Mouse (Mus musculus) lung, embryonic 16.5 days (tissue): Measurements from ENCODE around the gene Ppox. TPM values are rescaled to one million over a fixed set of nuclear protein-coding genes. Genes with fewer than 3 reads are reported as not detected.
"Not testable (repeated sequence)": the region's sequence is repeated elsewhere in the genome, so short reads cannot be mapped to it uniquely, and the experiment has no call there.

Experiments used
- ATAC-seq: fragments of 200-750 bp; cut with Nextera tagmentation; 2 replicates; pipeline ENCODE4 v1.8.0; 2017; ENCODE audit warnings: low read depth, mild to moderate bottlenecking, moderate library complexity
- H3K27ac ChIP-seq: fragments of 300-500 bp; sonication (generic); 2 replicates; pipeline ENCODE4 v1.5.1; 2014; ENCODE audit warnings: mild to moderate bottlenecking, control low read depth, low read length
- H3K27me3 ChIP-seq: fragments of 300-500 bp; sonication (generic); 2 replicates; pipeline ENCODE4 v1.6.1; 2014; ENCODE audit warnings: low read depth, low read length, mixed read lengths; ENCODE audit not compliant: control insufficient read depth, insufficient read depth
- H3K36me3 ChIP-seq: fragments of 300-500 bp; sonication (generic); 2 replicates; pipeline ENCODE4 v1.6.1; 2014; ENCODE audit warnings: low read length; ENCODE audit not compliant: control insufficient read depth, insufficient read depth
- H3K4me1 ChIP-seq: fragments of 300-500 bp; sonication (generic); replicated peaks from 2 replicates; pipeline ENCODE4 v1.6.1; 2014; ENCODE audit warnings: low read length, mixed read lengths; ENCODE audit not compliant: control insufficient read depth, insufficient read depth
- H3K4me2 ChIP-seq: fragments of 300-500 bp; sonication (generic); 2 replicates; pipeline ENCODE4 v1.6.1; 2014; ENCODE audit warnings: low read depth, low read length, control low read depth
- H3K4me3 ChIP-seq: fragments of 300-500 bp; sonication (generic); 2 replicates; pipeline ENCODE4 v1.5.1; 2014; ENCODE audit warnings: mild to moderate bottlenecking, low read length, control low read depth
- H3K9ac ChIP-seq: fragments of 300-500 bp; sonication (generic); 2 replicates; pipeline ENCODE4 v1.6.1; 2014; ENCODE audit warnings: low read length, control low read depth
- H3K9me3 ChIP-seq: fragments of 300-500 bp; sonication (generic); 2 replicates; pipeline ENCODE4 v1.6.1; 2016; ENCODE audit warnings: low read length; ENCODE audit not compliant: control insufficient read depth
- WGBS: fragments of 180-500 bp; shearing (Covaris S2); extraction: QIAGEN DNeasy Blood & Tissue Kit; methylation state at CpG from one replicate; pipeline ENCODE4 v1.1.7; 2014; 5-methylcytosine and 5-hydroxymethylcytosine counted together
- polyA plus RNA-seq: library from polyadenylated mRNA; unstranded; fragments of >200 nt; fragmentation: Nextera tagmentation; extraction: Ambion mirVana; gene quantifications from 2 replicates; pipeline ENCODE4 v1.2.1, GENCODE M21; 2015

Ppox gene
- 53.9 and 56.8 TPM in 2 replicates for polyA plus RNA-seq

DNA sequence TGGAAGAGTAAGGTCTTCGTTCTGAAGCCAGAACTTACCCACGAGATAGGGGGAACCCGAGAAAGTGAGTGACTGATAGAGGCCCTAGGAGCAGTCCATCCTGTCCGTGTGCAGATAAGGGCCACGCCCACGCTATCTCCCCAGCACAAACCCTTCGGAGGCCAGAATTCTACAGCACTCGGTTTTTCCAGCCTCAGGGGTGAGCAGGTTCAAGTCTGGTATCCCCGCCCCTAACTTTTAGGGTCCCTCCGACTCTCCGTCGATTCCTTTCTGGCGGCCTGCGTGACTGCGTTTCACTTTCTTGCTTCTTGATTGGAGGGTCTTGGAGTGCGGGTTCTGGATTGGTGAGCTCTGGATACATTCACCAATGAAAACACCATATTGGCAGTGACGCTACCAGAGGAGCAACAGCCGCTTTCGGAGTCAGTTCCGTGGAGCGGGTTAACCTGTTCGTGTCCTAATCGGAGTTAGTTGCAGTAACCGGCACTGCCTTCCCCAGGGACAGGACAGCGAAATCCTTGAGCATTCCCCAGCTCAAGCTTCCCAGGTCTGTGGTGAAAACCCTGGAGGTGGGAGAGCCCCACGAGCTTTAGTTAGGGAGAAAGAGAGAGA, at the start of gene Ppox:
Gene Ppox, minus strand, starts transcription at position 271 of the 612 bp plus-strand sequence.
- peaks cover 24% of the 10 kb centered on the region for H3K36me3 ChIP-seq
- peak; percentile 98 for ATAC-seq
- H3K4me3 ChIP-seq, result peak within 1 kb of the TSS; percentile 80
- peak within 1 kb of the TSS; percentile 85 for H3K9ac ChIP-seq
- H3K4me2 ChIP-seq, result peak within 1 kb of the TSS; percentile 90
- H3K4me1 ChIP-seq, result peaks cover 8% of the 10 kb centered on the region
- no peaks in the 10 kb centered on the region for H3K9me3 ChIP-seq
- under 1% methylated on average over 26 of the region's 26 CpGs for WGBS
- H3K27ac ChIP-seq, result peak within 1 kb of the TSS; percentile 94
- no peaks in the 10 kb centered on the region for H3K27me3 ChIP-seq

DNA sequence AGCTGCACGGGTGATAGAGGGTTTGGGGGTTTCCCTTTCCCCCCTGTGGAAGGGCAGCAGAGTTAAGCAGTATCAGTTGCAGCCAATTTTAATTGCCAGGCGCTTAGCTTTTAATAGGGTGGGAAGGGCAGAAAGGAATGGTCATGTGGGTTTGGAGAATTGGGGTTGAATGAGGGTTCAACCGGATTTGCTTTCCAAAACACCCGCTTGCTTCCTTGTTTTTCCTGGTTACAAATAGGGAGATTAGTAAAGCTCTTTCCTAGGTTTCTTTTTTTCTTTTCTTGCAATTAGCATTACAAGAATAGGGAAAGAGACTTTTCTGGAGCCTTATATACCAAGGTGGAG, 49.2 kb upstream of the Ppox start:
- no peak for ATAC-seq
- 0% methylated on average over 4 of the region's 4 CpGs for WGBS

DNA sequence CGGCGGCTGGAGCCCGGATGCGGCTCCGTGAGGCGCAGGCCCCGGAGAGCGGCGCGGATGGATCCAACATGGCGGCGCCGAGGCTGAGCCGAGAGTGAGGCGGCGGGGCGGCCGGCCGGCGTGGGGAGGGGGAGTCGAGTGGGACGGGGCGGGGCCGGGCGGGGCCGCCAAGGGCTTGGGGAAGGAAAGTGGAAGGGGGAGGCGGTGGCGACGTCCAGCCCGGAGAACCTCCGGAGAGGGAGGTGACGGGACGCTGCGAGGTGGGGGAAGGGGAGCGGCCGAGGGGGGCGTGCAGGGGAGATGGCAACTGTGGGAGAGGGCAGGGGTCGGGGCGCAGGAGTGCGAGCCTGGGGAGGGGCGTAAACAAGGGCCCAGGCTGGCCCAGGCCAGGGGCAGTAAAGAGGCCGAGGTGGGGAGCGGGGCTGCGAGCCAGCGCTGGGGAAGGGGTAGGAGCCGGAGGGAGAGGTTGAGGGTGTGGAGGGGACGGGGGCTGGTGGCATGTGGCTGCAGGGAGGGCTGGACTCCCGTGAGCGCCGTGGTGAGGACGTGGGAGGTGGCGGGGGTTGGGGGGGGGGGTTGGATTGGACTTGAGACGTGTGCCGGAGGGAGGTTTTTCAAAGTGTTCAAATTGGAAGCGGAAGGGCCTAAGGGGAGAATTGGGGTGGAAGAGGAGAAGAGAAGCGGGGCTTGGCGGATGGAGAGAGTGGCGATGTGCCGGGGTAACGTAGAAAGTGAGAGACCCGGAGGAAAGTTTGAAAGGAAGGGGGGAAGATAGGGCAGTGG, 48.6 kb upstream of the Ppox start:
- Histone ChIP-seq H3K27ac (peak overlapping the region; percentile 100), H3K9me3 (no peaks in the 10 kb centered on the region), H3K4me2 (peak overlapping the region; percentile 73), H3K4me3 (peak overlapping the region; percentile 91), H3K27me3 (no peaks in the 10 kb centered on the region), H3K9ac (peak overlapping the region; percentile 99), H3K4me1 (peaks cover 23% of the 10 kb centered on the region), H3K36me3 (no peaks in the 10 kb centered on the region; the same call in 1 of the 2 replicates)
- under 1% methylated on average over 39 of the region's 61 CpGs for WGBS
- peak; percentile 95 for ATAC-seq

More for the DNA sequence above, 49.2 kb upstream of the Ppox start:
- H3K4me1 ChIP-seq, result peaks cover 23% of the 10 kb centered on the region
- H3K4me3 ChIP-seq, result peak overlapping the region; percentile 91
- no peaks in the 10 kb centered on the region for H3K27me3 ChIP-seq
- peak overlapping the region; percentile 100 for H3K27ac ChIP-seq
- H3K9me3 ChIP-seq, result no peaks in the 10 kb centered on the region
- H3K9ac ChIP-seq, result peak overlapping the region; percentile 99
- H3K36me3 ChIP-seq, result no peaks in the 10 kb centered on the region; the same call in 1 of the 2 replicates
- H3K4me2 ChIP-seq, result peak overlapping the region; percentile 73

- Histone ChIP-seq H3K27ac (peak within 1 kb of the TSS; percentile 100), H3K27me3 (no peaks in the 10 kb centered on the region), H3K36me3 (no peaks in the 10 kb centered on the region; the same call in 1 of the 2 replicates), H3K9me3 (no peaks in the 10 kb centered on the region), H3K9ac (peak within 1 kb of the TSS; percentile 99), H3K4me3 (peak within 1 kb of the TSS; percentile 91), H3K4me1 (peaks cover 23% of the 10 kb centered on the region), H3K4me2 (peak within 1 kb of the TSS; percentile 73)
- ATAC-seq, result peak; percentile 96
- under 1% methylated on average over 43 of the region's 48 CpGs for WGBS
These were observed 48.0 kb upstream of the Ppox start, which contains the start of gene Dedd for GRCm38 (mm10) chr1:171328839-171329432. Gene Dedd, plus strand, starts transcription at chr1:171329145.

GRCm38 (mm10) chr1:171328244-171328643, 47.3 kb upstream of the Ppox start:
- Histone ChIP-seq H3K4me3 (peak overlapping the region; percentile 91), H3K27me3 (no peaks in the 10 kb centered on the region), H3K36me3 (no peaks in the 10 kb centered on the region; the same call in 1 of the 2 replicates), H3K4me2 (peak overlapping the region; percentile 70), H3K9ac (peak overlapping the region; percentile 99), H3K27ac (peak overlapping the region; percentile 100), H3K9me3 (no peaks in the 10 kb centered on the region), H3K4me1 (peaks cover 23% of the 10 kb centered on the region)
- WGBS, result 15% methylated on average over 9 of the region's 9 CpGs
- no peak for ATAC-seq

GRCm38 (mm10) chr1:171326588-171326987, 45.6 kb upstream of the Ppox start:
- not testable (repeated sequence) for H3K9ac ChIP-seq, H3K27ac ChIP-seq, H3K27me3 ChIP-seq, H3K4me2 ChIP-seq, H3K36me3 ChIP-seq, H3K9me3 ChIP-seq, H3K4me3 ChIP-seq, ATAC-seq
- H3K4me1 ChIP-seq, result peaks cover 23% of the 10 kb centered on the region
- 74% methylated on average over 4 of the region's 4 CpGs for WGBS

- peaks cover 13% of the 10 kb centered on the region for H3K4me1 ChIP-seq
- no peak overlapping the region for H3K4me2 ChIP-seq
- no peak overlapping the region for H3K27ac ChIP-seq
- no peak overlapping the region for H3K4me3 ChIP-seq
- H3K36me3 ChIP-seq, result no peaks in the 10 kb centered on the region
- H3K27me3 ChIP-seq, result no peaks in the 10 kb centered on the region
- no peak overlapping the region for H3K9ac ChIP-seq
- WGBS, result 79% methylated on average over 2 of the region's 2 CpGs
- no peaks in the 10 kb centered on the region for H3K9me3 ChIP-seq
- no peak for ATAC-seq
These were observed 44.6 kb upstream of the Ppox start for GRCm38 (mm10) chr1:171325571-171325970.

- Histone ChIP-seq H3K36me3 (no peaks in the 10 kb centered on the region), H3K4me2 (no peak overlapping the region), H3K9me3 (no peaks in the 10 kb centered on the region), H3K9ac (no peak overlapping the region), H3K27me3 (no peaks in the 10 kb centered on the region), H3K4me3 (no peak overlapping the region), H3K4me1 (peaks cover 2% of the 10 kb centered on the region; the same call in 1 of the 2 replicates), H3K27ac (no peak overlapping the region)
- 90% methylated on average over 1 of the region's 1 CpGs for WGBS
- ATAC-seq, result no peak
These were observed 41.0 kb upstream of the Ppox start for GRCm38 (mm10) chr1:171322012-171322411.

DNA sequence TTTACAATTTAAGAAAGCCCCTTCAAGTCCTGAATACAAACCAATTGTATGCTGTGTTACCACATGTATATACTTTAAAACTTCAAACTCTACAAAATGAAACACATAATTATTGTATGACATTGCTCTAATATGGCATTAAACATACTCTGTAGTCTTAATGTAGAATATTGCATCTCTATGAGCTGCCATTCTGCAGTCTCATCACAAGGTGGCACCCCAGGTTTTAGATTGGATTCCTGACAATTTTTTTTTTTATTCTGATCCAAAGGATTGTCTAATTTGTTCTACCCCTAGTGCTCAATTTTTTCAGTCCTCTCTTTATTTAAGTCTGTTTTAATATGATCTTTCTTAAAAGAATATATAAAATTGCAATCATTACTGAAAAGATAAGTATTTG, 40.4 kb upstream of the Ppox start:
- 0 out of 2 replicates have a peak, but pooled peaks cover 2% of the 10 kb centered on the region for H3K4me1 ChIP-seq
- no peaks in the 10 kb centered on the region for H3K9me3 ChIP-seq
- no peak overlapping the region for H3K27ac ChIP-seq
- ATAC-seq, result no peak
- no peaks in the 10 kb centered on the region for H3K36me3 ChIP-seq
- H3K4me3 ChIP-seq, result no peak overlapping the region
- H3K9ac ChIP-seq, result no peak overlapping the region
- H3K27me3 ChIP-seq, result no peaks in the 10 kb centered on the region
- H3K4me2 ChIP-seq, result no peak overlapping the region
